14 mouse cellular contexts compared by ENCODE assay signal in the genomic region with DNA sequence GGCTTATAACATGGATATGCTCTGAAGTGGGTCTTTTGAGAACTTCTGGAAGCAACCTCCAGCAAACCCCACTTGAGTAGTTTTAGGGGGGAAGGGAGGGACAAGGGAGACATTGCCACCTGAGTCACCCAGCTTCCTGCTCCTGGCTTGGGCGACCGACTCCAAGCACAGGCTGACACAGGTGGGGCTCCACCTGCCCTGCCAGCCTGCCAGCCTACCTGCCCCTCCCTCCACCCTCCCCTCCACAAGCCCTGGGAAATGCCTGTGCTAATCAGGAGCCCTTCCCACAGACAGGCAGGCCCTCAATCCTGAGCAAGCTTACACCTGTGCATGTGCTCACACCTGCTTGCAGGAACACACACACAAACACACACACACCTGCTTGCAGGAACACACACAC. TPM values are rescaled to one million over a fixed set of nuclear protein-coding genes. Genes with fewer than 3 reads are reported as not detected.
A peak's percentile ranks its signal among the peaks of the same experiment; 100 is the strongest.
DNase-seq lines count a peak whose midpoint lies in the region; ATAC-seq lines count a peak whose summit lies in the region.
"Had no signal": no experiment of that assay in that cellular context is flagged by ENCODE, and none has a peak within 500 bp of the region (broad histone marks: within the 10 kb centered on the region; RNA-seq: fewer than 3 reads in every experiment).

No protein-coding gene starts in this region.

- peaks cover 72% of the 10 kb centered on the region for H3K4me1 ChIP-seq in heart, embryonic 13.5 days
- H3K4me1 ChIP-seq in embryonic facial prominence, embryonic 10.5 days, result peaks cover 27% of the 10 kb centered on the region
- peaks cover 21% of the 10 kb centered on the region; the same call in 1 of the 2 replicates for H3K4me1 ChIP-seq in intestine, embryonic 14.5 days (replicated peaks; ENCODE audit: control insufficient read depth, insufficient read depth, low read length)
- peaks cover 3% of the 10 kb centered on the region; the same call in 1 of the 2 replicates for H3K4me1 ChIP-seq in neural tube, embryonic 15.5 days

- H3K9me3 ChIP-seq in heart, embryonic 13.5 days, result no peaks in the 10 kb centered on the region
- H3K9me3 ChIP-seq in embryonic facial prominence, embryonic 10.5 days, result no peaks in the 10 kb centered on the region
- H3K9me3 ChIP-seq in intestine, embryonic 14.5 days (ENCODE audit: control insufficient read depth, low read length), result no peaks in the 10 kb centered on the region
- H3K9me3 ChIP-seq in neural tube, embryonic 15.5 days (replicated peaks), result no peaks in the 10 kb centered on the region
- H3K9me3 ChIP-seq: forebrain, embryonic 10.5 days; hindbrain, embryonic 15.5 days; limb, embryonic 13.5 days; midbrain, embryonic 12.5 days had no signal

- peak overlapping the region; percentile 97 for H3K27ac ChIP-seq in heart, embryonic 13.5 days (replicated peaks)
- 0 out of 2 replicates have a peak overlapping the region, but pooled peaks have one; percentile 32 for H3K27ac ChIP-seq in embryonic facial prominence, embryonic 10.5 days (replicated peaks)
- H3K27ac ChIP-seq in intestine, embryonic 14.5 days (ENCODE audit: low read depth), result peak overlapping the region; percentile 22; the same call in 1 of the 2 replicates
- no peak overlapping the region for H3K27ac ChIP-seq in neural tube, embryonic 15.5 days (replicated peaks)
- H3K27ac ChIP-seq: forebrain, embryonic 10.5 days; hindbrain, embryonic 15.5 days; limb, embryonic 13.5 days; midbrain, embryonic 12.5 days had no signal

- 41% methylated on average over 2 of the region's 2 CpGs for WGBS in heart, embryonic 13.5 days
- 66% methylated on average over 2 of the region's 2 CpGs for WGBS in embryonic facial prominence, embryonic 10.5 days
- 52% methylated on average over 2 of the region's 2 CpGs for WGBS in intestine, embryonic 14.5 days
- 93% methylated on average over 2 of the region's 2 CpGs for WGBS in neural tube, embryonic 15.5 days

- H3K4me2 ChIP-seq in heart, embryonic 13.5 days, result peak overlapping the region; percentile 57
- H3K4me2 ChIP-seq in intestine, embryonic 14.5 days (ENCODE audit: low read length), result no peak overlapping the region
- no peak overlapping the region for H3K4me2 ChIP-seq in neural tube, embryonic 15.5 days
- H3K4me2 ChIP-seq: hindbrain, embryonic 15.5 days; limb, embryonic 13.5 days; midbrain, embryonic 12.5 days had no signal

- DNase-seq in heart, adult 9 months (ENCODE audit: low spot score in 2 of 2), result no peak
- no peak for DNase-seq in embryonic facial prominence, embryonic 10.5 days (ENCODE audit: low spot score)
- DNase-seq in intestine, embryonic 14.5 days (ENCODE audit: low spot score), result no peak
- DNase-seq in lung, postnatal 25 days (ENCODE audit: low spot score), result peak; percentile 68
- no peak for DNase-seq in B cell, adult 2 months
- no peak for DNase-seq in layer of hippocampus, adult 9-10 months (ENCODE audit: low spot score)
- DNase-seq: embryo, embryonic 11 days; layer of hippocampus, postnatal 36 days had no signal

- peak overlapping the region; percentile 75 for H3K9ac ChIP-seq in heart, embryonic 13.5 days
- H3K9ac ChIP-seq in intestine, embryonic 14.5 days (ENCODE audit: low read length), result no peak overlapping the region
- no peak overlapping the region for H3K9ac ChIP-seq in neural tube, embryonic 15.5 days (replicated peaks)
- H3K9ac ChIP-seq: hindbrain, embryonic 15.5 days; limb, embryonic 13.5 days; midbrain, embryonic 12.5 days had no signal

- no peak overlapping the region for H3K4me3 ChIP-seq in heart, embryonic 13.5 days
- H3K4me3 ChIP-seq in embryonic facial prominence, embryonic 10.5 days, result no peak overlapping the region
- no peak overlapping the region for H3K4me3 ChIP-seq in intestine, embryonic 14.5 days (ENCODE audit: low read depth, low read length)
- H3K4me3 ChIP-seq in neural tube, embryonic 15.5 days (replicated peaks), result no peak overlapping the region
- H3K4me3 ChIP-seq: forebrain, embryonic 10.5 days; hindbrain, embryonic 15.5 days; limb, embryonic 13.5 days; midbrain, embryonic 12.5 days had no signal

- peaks cover 6% of the 10 kb centered on the region; the same call in 1 of the 2 replicates for H3K36me3 ChIP-seq in heart, embryonic 13.5 days
- peaks cover 4% of the 10 kb centered on the region; the same call in 1 of the 2 replicates for H3K36me3 ChIP-seq in embryonic facial prominence, embryonic 10.5 days (replicated peaks)
- H3K36me3 ChIP-seq in intestine, embryonic 14.5 days (ENCODE audit: control insufficient read depth, insufficient read depth, low read length), result no peaks in the 10 kb centered on the region
- H3K36me3 ChIP-seq in neural tube, embryonic 15.5 days, result no peaks in the 10 kb centered on the region
- H3K36me3 ChIP-seq: forebrain, embryonic 10.5 days; hindbrain, embryonic 15.5 days; midbrain, embryonic 12.5 days had no signal

- ATAC-seq in heart, embryonic 13.5 days (ENCODE audit: extremely low read depth, insufficient number of reproducible peaks, low FRiP score, low TSS enrichment), result no peak
- ATAC-seq in intestine, embryonic 14.5 days (replicated peaks; ENCODE audit: low FRiP score, low TSS enrichment, low read depth), result no peak
- no peak for ATAC-seq in neural tube, embryonic 15.5 days (ENCODE audit: low FRiP score)

- no peaks in the 10 kb centered on the region for H3K27me3 ChIP-seq in heart, embryonic 13.5 days (replicated peaks)
- no peaks in the 10 kb centered on the region; the same call in 1 of the 2 replicates for H3K27me3 ChIP-seq in embryonic facial prominence, embryonic 10.5 days (replicated peaks; ENCODE audit: low read depth, poor library complexity, severe bottlenecking)
- no peaks in the 10 kb centered on the region for H3K27me3 ChIP-seq in intestine, embryonic 14.5 days (replicated peaks; ENCODE audit: control insufficient read depth, insufficient read depth, low read length)
- no peaks in the 10 kb centered on the region for H3K27me3 ChIP-seq in neural tube, embryonic 15.5 days (replicated peaks)
- H3K27me3 ChIP-seq: hindbrain, embryonic 15.5 days; limb, embryonic 13.5 days had no signal

RNA-seq across cellular contexts. Expression of a gene that starts 5.1 kb away (rescaled TPM):
- polyA plus RNA-seq in heart, embryonic 13.5 days (2015; fragmentation: Nextera tagmentation; extraction: Ambion mirVana), result 107 and 111 TPM in 2 replicates
- polyA plus RNA-seq in embryonic facial prominence, embryonic 10.5 days (2016; fragmentation: Nextera tagmentation; extraction: Ambion mirVana), result 45.8 and 52.6 TPM in 2 replicates
- 93.4 and 106 TPM in 2 replicates for polyA plus RNA-seq in intestine, embryonic 14.5 days (2014; fragmentation: Nextera tagmentation; extraction: Ambion mirVana)
- polyA plus RNA-seq in neural tube, embryonic 15.5 days (2015; fragmentation: Nextera tagmentation; extraction: Ambion mirVana), result 58.2 and 74.6 TPM in 2 replicates

RNA-seq across cellular contexts. Expression of a gene that starts 12.0 kb away (rescaled TPM):
- polyA plus RNA-seq in heart, embryonic 13.5 days (2015; fragmentation: Nextera tagmentation; extraction: Ambion mirVana), result 62.9 and 63.5 TPM in 2 replicates
- 34.1 and 34.9 TPM in 2 replicates for polyA plus RNA-seq in embryonic facial prominence, embryonic 10.5 days (2016; fragmentation: Nextera tagmentation; extraction: Ambion mirVana)
- 54.8 and 55.3 TPM in 2 replicates for polyA plus RNA-seq in intestine, embryonic 14.5 days (2014; fragmentation: Nextera tagmentation; extraction: Ambion mirVana)
- 24.3 and 24.4 TPM in 2 replicates for polyA plus RNA-seq in neural tube, embryonic 15.5 days (2015; fragmentation: Nextera tagmentation; extraction: Ambion mirVana)

RNA-seq across cellular contexts. Expression of a gene that starts 12.8 kb away (rescaled TPM):
- polyA plus RNA-seq in heart, embryonic 13.5 days (2015; fragmentation: Nextera tagmentation; extraction: Ambion mirVana), result 112 and 119 TPM in 2 replicates
- polyA plus RNA-seq in embryonic facial prominence, embryonic 10.5 days (2016; fragmentation: Nextera tagmentation; extraction: Ambion mirVana), result 61.4 and 67.0 TPM in 2 replicates
- polyA plus RNA-seq in intestine, embryonic 14.5 days (2014; fragmentation: Nextera tagmentation; extraction: Ambion mirVana), result 86.2 and 89.7 TPM in 2 replicates
- 29.8 and 38.9 TPM in 2 replicates for polyA plus RNA-seq in neural tube, embryonic 15.5 days (2015; fragmentation: Nextera tagmentation; extraction: Ambion mirVana)

RNA-seq across cellular contexts. Expression of a gene that starts 38.9 kb away (rescaled TPM):
- 104 and 110 TPM in 2 replicates for polyA plus RNA-seq in heart, embryonic 13.5 days (2015; fragmentation: Nextera tagmentation; extraction: Ambion mirVana)
- 150 and 156 TPM in 2 replicates for polyA plus RNA-seq in embryonic facial prominence, embryonic 10.5 days (2016; fragmentation: Nextera tagmentation; extraction: Ambion mirVana)
- polyA plus RNA-seq in intestine, embryonic 14.5 days (2014; fragmentation: Nextera tagmentation; extraction: Ambion mirVana), result 117 and 126 TPM in 2 replicates
- 118 and 121 TPM in 2 replicates for polyA plus RNA-seq in neural tube, embryonic 15.5 days (2015; fragmentation: Nextera tagmentation; extraction: Ambion mirVana)

RNA-seq across cellular contexts. Expression of a gene that starts 39.0 kb away (rescaled TPM):
- 0.33 and 0.60 TPM in 2 replicates for polyA plus RNA-seq in heart, embryonic 13.5 days (2015; fragmentation: Nextera tagmentation; extraction: Ambion mirVana)
- polyA plus RNA-seq in embryonic facial prominence, embryonic 10.5 days (2016; fragmentation: Nextera tagmentation; extraction: Ambion mirVana), result 0.75 and 0.98 TPM in 2 replicates
- 0.23 and 0.61 TPM in 2 replicates for polyA plus RNA-seq in intestine, embryonic 14.5 days (2014; fragmentation: Nextera tagmentation; extraction: Ambion mirVana)
- polyA plus RNA-seq in neural tube, embryonic 15.5 days (2015; fragmentation: Nextera tagmentation; extraction: Ambion mirVana), result 0.83 and 0.84 TPM in 2 replicates
